ENCODE assay signal across 12 mouse cellular contexts in genomic region chr11:107703272-107704134, GRCm38 (mm10). TPM values are rescaled to one million over a fixed set of nuclear protein-coding genes. Genes with fewer than 3 reads are reported as not detected.
DNase-seq lines count a peak whose midpoint lies in the region; ATAC-seq and TF ChIP-seq lines count a peak whose summit lies in the region.
"Had no signal": no experiment of that assay in that cellular context is flagged by ENCODE, and none has a peak within 500 bp of the region (broad histone marks: within the 10 kb centered on the region; RNA-seq: fewer than 3 reads in every experiment).

No protein-coding gene starts in this region.

- ATAC-seq in frontal cortex, adult (ENCODE audit: low TSS enrichment): peak; percentile 34; the same call in 1 of the 2 replicates
- ATAC-seq in midbrain, embryonic 14.5 days (ENCODE audit: low FRiP score, low TSS enrichment): no peak
- no peak for ATAC-seq in midbrain, embryonic 11.5 days (ENCODE audit: low FRiP score)
- no peak for ATAC-seq in intestine, postnatal 0 days
- ATAC-seq in granulocyte monocyte progenitor cell, adult 5-6 weeks (replicated peaks; ENCODE audit: poor library complexity, severe bottlenecking): no peak

- no peak for TF ChIP-seq CTCF in intestine, postnatal 0 days (IDR thresholded peaks at IDR 0.05; ENCODE audit: low read depth)

- no peak overlapping the region for H3K4me2 ChIP-seq in midbrain, embryonic 14.5 days (ENCODE audit: low read length)
- H3K4me2 ChIP-seq in midbrain, embryonic 11.5 days: no peak overlapping the region
- H3K4me2 ChIP-seq in intestine, postnatal 0 days (replicated peaks; ENCODE audit: low read depth): peak overlapping the region; percentile 18; the same call in 1 of the 2 replicates
- H3K4me2 ChIP-seq: heart, embryonic 13.5 days; limb, embryonic 12.5 days; neural tube, embryonic 13.5 days had no signal

- DNase-seq in frontal cortex, postnatal 14 days (ENCODE audit: low spot score in 2 of 2): no peak
- DNase-seq in midbrain, embryonic 14.5 days: peak; percentile 12
- DNase-seq in midbrain, embryonic 11.5 days (ENCODE audit: low spot score, missing footprints): no peak
- peak; percentile 53 for DNase-seq in yolk sac, embryonic 10.5 days (ENCODE audit: low spot score)
- DNase-seq in urinary bladder, postnatal 25 days (ENCODE audit: low spot score): no peak

- H3K27ac ChIP-seq in midbrain, embryonic 14.5 days (replicated peaks; ENCODE audit: low read depth, low read length): no peak overlapping the region
- H3K27ac ChIP-seq in midbrain, embryonic 11.5 days (ENCODE audit: low read depth, low read length): no peak overlapping the region
- no peak overlapping the region for H3K27ac ChIP-seq in intestine, postnatal 0 days (ENCODE audit: low read depth, low read length)
- H3K27ac ChIP-seq: heart, embryonic 13.5 days; limb, embryonic 12.5 days; neural tube, embryonic 13.5 days; stomach, postnatal 0 days had no signal

- 37% methylated on average over 27 of the region's 27 CpGs for WGBS in midbrain, embryonic 14.5 days
- WGBS in midbrain, embryonic 11.5 days: 45% methylated on average over 27 of the region's 27 CpGs
- WGBS in intestine, postnatal 0 days: 52% methylated on average over 27 of the region's 27 CpGs

- no peaks in the 10 kb centered on the region; the same call in 1 of the 2 replicates for H3K27me3 ChIP-seq in midbrain, embryonic 14.5 days (ENCODE audit: control insufficient read depth, insufficient read depth, low read length)
- 0 out of 2 replicates have a peak, but pooled peaks cover 2% of the 10 kb centered on the region for H3K27me3 ChIP-seq in midbrain, embryonic 11.5 days (ENCODE audit: control insufficient read depth, insufficient read depth, low read length)
- H3K27me3 ChIP-seq in intestine, postnatal 0 days (replicated peaks; ENCODE audit: control insufficient read depth, insufficient read depth, low read length): no peaks in the 10 kb centered on the region
- H3K27me3 ChIP-seq: limb, embryonic 12.5 days; neural tube, embryonic 13.5 days had no signal

- no peaks in the 10 kb centered on the region for H3K36me3 ChIP-seq in midbrain, embryonic 14.5 days (ENCODE audit: control insufficient read depth, insufficient read depth, low read length)
- H3K36me3 ChIP-seq in midbrain, embryonic 11.5 days (ENCODE audit: control insufficient read depth, insufficient read depth, low read length): no peaks in the 10 kb centered on the region
- no peaks in the 10 kb centered on the region for H3K36me3 ChIP-seq in intestine, postnatal 0 days (ENCODE audit: control insufficient read depth, insufficient read depth)
- H3K36me3 ChIP-seq: heart, embryonic 13.5 days; limb, embryonic 12.5 days; neural tube, embryonic 13.5 days had no signal

- 0 out of 2 replicates have a peak, but pooled peaks cover 2% of the 10 kb centered on the region for H3K9me3 ChIP-seq in midbrain, embryonic 14.5 days (ENCODE audit: control insufficient read depth, low read length)
- H3K9me3 ChIP-seq in midbrain, embryonic 11.5 days (ENCODE audit: control insufficient read depth, low read length): no peaks in the 10 kb centered on the region
- no peaks in the 10 kb centered on the region for H3K9me3 ChIP-seq in intestine, postnatal 0 days (ENCODE audit: control insufficient read depth)
- H3K9me3 ChIP-seq: heart, embryonic 13.5 days; limb, embryonic 12.5 days; neural tube, embryonic 13.5 days had no signal

- H3K4me1 ChIP-seq in midbrain, embryonic 14.5 days (ENCODE audit: control insufficient read depth, insufficient read depth, low read length): peaks cover 5% of the 10 kb centered on the region; the same call in 1 of the 2 replicates
- H3K4me1 ChIP-seq in midbrain, embryonic 11.5 days (ENCODE audit: control insufficient read depth, insufficient read depth, low read length): peaks cover 9% of the 10 kb centered on the region; the same call in 1 of the 2 replicates
- H3K4me1 ChIP-seq in intestine, postnatal 0 days (replicated peaks; ENCODE audit: control insufficient read depth, insufficient read depth, low read length): no peaks in the 10 kb centered on the region

- H3K9ac ChIP-seq in midbrain, embryonic 14.5 days (replicated peaks; ENCODE audit: low read length): no peak overlapping the region
- H3K9ac ChIP-seq in midbrain, embryonic 11.5 days (ENCODE audit: low read length): no peak overlapping the region
- no peak overlapping the region for H3K9ac ChIP-seq in intestine, postnatal 0 days (ENCODE audit: low read depth, low read length)
- H3K9ac ChIP-seq: heart, embryonic 13.5 days; limb, embryonic 12.5 days; neural tube, embryonic 13.5 days had no signal

- H3K4me3 ChIP-seq in midbrain, embryonic 14.5 days (replicated peaks; ENCODE audit: low read depth, low read length): no peak overlapping the region
- H3K4me3 ChIP-seq in midbrain, embryonic 11.5 days (ENCODE audit: low read depth, low read length): no peak overlapping the region
- H3K4me3 ChIP-seq in intestine, postnatal 0 days (ENCODE audit: low read depth, low read length): no peak overlapping the region
- H3K4me3 ChIP-seq: heart, embryonic 13.5 days; limb, embryonic 12.5 days; neural tube, embryonic 13.5 days had no signal

RNA-seq across cellular contexts. Expression of gene Cacng1, which starts 12.8 kb away (rescaled TPM):
- polyA plus RNA-seq in midbrain, embryonic 14.5 days (2014; fragmentation: Nextera tagmentation; extraction: Ambion mirVana): 0.45 and 0.46 TPM in 2 replicates
- 0.25 TPM in 1 of 2 replicates, not detected in the other for polyA plus RNA-seq in midbrain, embryonic 11.5 days (2014; fragmentation: Nextera tagmentation; extraction: Ambion mirVana)
- 0.12 and 0.20 TPM in 2 replicates for polyA plus RNA-seq in intestine, postnatal 0 days (2015; fragmentation: Nextera tagmentation; extraction: Ambion mirVana)
- total RNA-seq in granulocyte monocyte progenitor cell, adult 5-6 weeks (2014; fragmentation: Nextera tagmentation): not detected in 2 replicates
- not detected in 2 replicates for total RNA-seq in granulocyte monocyte progenitor cell, adult 5-6 weeks (2017)

Comparison
In these comparisons a context has a peak if more than half of its experiments do, and no peak if none do; other contexts are left out.
1. DNase-seq: peak in midbrain, embryonic 14.5 days (single experiment) and yolk sac, embryonic 10.5 days (single experiment); none in frontal cortex, postnatal 14 days (0 of 2), midbrain, embryonic 11.5 days (single experiment) and urinary bladder, postnatal 25 days (single experiment).